Mouse (Mus musculus): ENCODE measurements around the gene Mylk4.

The Mylk4 gene

DNA sequence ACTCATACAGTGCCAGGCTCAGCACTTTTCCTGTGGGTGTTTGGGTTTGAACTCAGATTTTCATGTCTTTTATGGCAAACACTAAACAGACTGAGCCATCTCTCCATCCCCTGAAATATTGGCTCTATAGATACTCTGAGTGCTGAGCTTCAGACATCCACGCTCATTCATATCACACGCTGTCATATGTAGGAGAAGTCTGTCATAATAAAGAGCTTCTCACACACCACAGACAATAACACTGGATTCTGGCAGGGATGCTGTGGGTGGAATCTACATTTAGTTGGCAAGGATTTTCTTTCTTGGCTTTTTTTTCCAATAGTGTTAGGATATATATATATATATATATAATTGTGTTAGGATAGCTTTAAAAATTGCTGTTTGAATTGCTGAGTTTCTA lies 126.2 kb downstream of the Mylk4 start:
- no peak for ATAC-seq (ENCODE audit: insufficient number of reproducible peaks, low FRiP score, low TSS enrichment)

Measured in cerebellum, adult (tissue).